Mouse (Mus musculus) testis, adult 2 months (tissue): ENCODE data around the gene Aff4. TPM values are rescaled to one million over a fixed set of nuclear protein-coding genes. Genes with fewer than 3 reads are reported as not detected.
A peak's percentile ranks its signal among the peaks of the same experiment; 100 is the strongest.

Experiments
- H3K27ac ChIP-seq: fragments of 200-500 bp; 2 replicates; pipeline ENCODE4 v1.5.1; 2012; ENCODE audit warnings: low read depth, low read length; ENCODE audit not compliant: control insufficient read depth, insufficient read depth
- H3K27me3 ChIP-seq: fragments of 200-500 bp; 2 replicates; pipeline ENCODE4 v1.6.1; 2012; ENCODE audit warnings: mild to moderate bottlenecking, low read length, moderate library complexity; ENCODE audit not compliant: control insufficient read depth, insufficient read depth
- H3K36me3 ChIP-seq: fragments of 200-500 bp; 2 replicates; pipeline ENCODE4 v1.6.1; 2012; ENCODE audit warnings: mild to moderate bottlenecking, low read length; ENCODE audit not compliant: control insufficient read depth, insufficient read depth
- H3K4me1 ChIP-seq: fragments of 200-500 bp; 2 replicates; pipeline ENCODE4 v1.6.1; 2012; ENCODE audit warnings: low read length; ENCODE audit not compliant: control insufficient read depth, insufficient read depth
- H3K4me3 ChIP-seq: fragments of 200-500 bp; 2 replicates; pipeline ENCODE4 v1.5.1; 2012; ENCODE audit warnings: low read depth, mild to moderate bottlenecking, low read length, moderate library complexity, mixed read lengths; ENCODE audit not compliant: control insufficient read depth
- CTCF ChIP-seq: fragments of 200-500 bp; IDR thresholded peaks from 2 replicates; pipeline ENCODE4 v1.5.1; 2012; ENCODE audit warnings: low read depth, mild to moderate bottlenecking, inconsistent platforms, low read length, moderate library complexity; ENCODE audit not compliant: control insufficient read depth, insufficient read depth, insufficient replicate concordance
- POLR2A ChIP-seq: fragments of 200-500 bp; IDR thresholded peaks from 2 replicates; pipeline ENCODE4 v1.6.1; 2012; ENCODE audit warnings: low read depth, mild to moderate bottlenecking, inconsistent platforms, low read length, moderate library complexity; ENCODE audit not compliant: control insufficient read depth
- polyA plus RNA-seq: library from polyadenylated mRNA; depleted of rRNA; stranded (reverse); fragments of >200 nt; gene quantifications from 2 replicates; pipeline ENCODE4 v1.2.3, GENCODE M21; 2012

Gene Aff4
- polyA plus RNA-seq, 1 experiment = 22.9 TPM

DNA sequence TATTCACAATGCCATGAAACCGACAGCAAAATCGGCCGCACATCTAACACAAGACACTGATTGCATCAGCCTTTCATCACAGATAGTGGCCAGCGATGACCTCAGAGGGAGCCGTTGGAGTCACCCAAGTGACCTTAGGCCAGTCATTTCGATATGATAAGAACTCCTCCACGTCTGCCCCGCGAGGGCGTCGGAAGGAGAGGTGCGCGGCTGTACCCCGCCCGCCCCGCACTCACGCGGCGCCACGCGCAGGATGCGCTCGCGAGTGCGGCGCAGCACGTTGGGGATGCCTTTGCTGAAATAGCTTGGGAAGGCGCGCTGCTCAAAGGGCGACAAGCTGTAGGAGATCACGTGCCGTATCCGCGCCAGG is 79.7 kb downstream of the Aff4 start:
- H3K36me3 ChIP-seq = no peaks in the 10 kb centered on the region
- no peaks in the 10 kb centered on the region for H3K27me3 ChIP-seq
- TF ChIP-seq POLR2A = no peak; the same call in 1 of the 2 replicates
- TF ChIP-seq CTCF = no peak
- peak overlapping the region; percentile 90 for H3K27ac ChIP-seq
- H3K4me3 ChIP-seq = peak overlapping the region; percentile 94
- peaks cover 7% of the 10 kb centered on the region for H3K4me1 ChIP-seq

DNA sequence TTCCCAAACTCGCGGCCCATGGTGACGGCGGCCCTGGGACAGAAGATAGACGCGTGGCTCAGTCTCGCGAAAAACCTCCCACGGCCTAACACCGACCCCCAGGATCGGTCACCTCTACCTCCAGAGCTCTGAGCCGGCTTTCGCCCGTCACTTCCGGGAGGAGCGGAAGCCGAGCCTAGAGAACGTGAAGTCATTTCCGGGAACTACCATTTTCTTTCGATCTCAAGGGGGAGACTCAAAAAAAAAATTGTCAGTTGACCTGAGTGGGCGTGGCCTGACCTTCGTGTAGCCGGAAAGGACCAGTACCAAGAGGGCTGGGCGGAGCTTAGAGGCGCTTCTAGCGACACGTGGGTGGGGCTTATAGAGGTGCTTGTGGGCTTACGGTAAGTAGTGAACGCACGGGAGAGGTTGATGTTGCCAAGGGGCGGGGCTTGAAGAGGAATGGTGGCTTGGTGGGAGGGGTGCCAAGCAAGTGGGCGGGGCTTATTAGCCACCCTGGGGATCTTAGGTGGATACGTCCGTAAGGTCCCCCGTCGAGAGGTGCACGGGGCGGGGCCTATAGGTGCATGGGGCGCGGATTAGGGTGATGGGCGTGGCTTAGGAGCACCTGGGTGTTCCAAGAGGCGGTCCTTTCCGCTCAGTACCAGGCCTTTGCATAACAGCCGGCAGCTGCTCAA is 80.2 kb downstream of the Aff4 start, which contains the start of the genes Uqcrq and Gdf9:
Gene Uqcrq (minus strand): TSS at position 162 of the 677 bp plus-strand sequence.
Gene Gdf9 (plus strand): TSS at position 354 of the 677 bp plus-strand sequence.
- Histone ChIP-seq H3K27me3 (no peaks in the 10 kb centered on the region), H3K27ac (peak within 1 kb of the TSS; percentile 91), H3K4me3 (peak within 1 kb of the TSS; percentile 94), H3K4me1 (peaks cover 7% of the 10 kb centered on the region), H3K36me3 (no peaks in the 10 kb centered on the region)
- TF ChIP-seq POLR2A (peak; percentile 66), CTCF (no peak)

DNA sequence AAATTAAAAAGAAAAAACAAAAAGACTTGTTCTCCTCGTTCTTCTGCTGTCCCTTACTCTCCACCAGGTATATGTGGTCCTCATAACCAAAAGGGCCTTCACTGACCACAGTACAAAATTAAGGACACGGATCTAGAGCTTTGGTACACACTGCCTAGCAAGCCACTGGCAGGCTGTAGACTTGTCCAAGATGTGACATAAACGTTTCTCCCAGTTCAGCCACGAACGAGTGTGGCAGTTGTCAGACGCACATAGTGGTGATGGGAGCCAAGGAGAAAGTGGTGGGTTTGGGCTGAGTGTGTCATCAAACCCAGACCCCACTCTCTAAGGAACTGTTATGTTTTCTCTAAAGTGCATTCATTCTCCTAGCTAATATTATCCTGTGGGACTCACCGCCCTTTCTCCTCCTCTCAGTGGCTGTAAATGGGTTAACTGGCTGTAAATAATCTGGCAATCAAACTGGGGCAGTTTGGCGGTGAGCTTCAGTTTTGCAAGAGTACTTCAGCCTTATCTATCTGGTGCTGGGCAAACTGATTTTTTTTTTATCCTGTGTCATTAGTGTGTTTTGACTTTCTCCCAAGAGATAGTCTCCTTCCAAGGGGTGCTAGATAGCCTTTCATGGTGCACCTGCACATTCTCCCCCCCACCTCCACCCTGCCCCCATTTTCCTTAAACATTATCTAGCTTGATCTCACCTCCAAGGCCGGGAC is 80.9 kb downstream of the Aff4 start:
- Histone ChIP-seq H3K4me1 (peaks cover 7% of the 10 kb centered on the region), H3K27me3 (no peaks in the 10 kb centered on the region), H3K27ac (peak overlapping the region; percentile 91), H3K36me3 (no peaks in the 10 kb centered on the region), H3K4me3 (peak overlapping the region; percentile 94)
- TF ChIP-seq POLR2A (no peak), CTCF (no peak)

DNA sequence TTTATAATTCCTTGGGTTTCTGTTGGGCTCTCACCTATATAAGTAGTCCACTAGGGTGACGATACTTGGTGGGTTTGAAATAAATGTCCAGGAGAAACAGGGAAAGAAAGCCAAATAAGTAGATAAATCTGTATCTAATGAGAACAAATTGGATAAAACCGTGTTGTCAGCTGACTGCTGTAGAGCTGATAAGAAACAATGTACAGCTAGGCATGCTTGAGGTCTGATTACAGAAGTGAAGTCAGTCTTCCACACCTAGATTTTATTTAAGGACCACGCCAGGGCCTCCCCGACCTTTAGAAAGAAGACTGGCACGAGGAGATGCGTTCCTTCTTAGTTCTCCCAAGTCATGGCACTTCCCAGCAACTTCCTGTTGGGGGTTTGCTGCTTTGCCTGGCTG is 82.4 kb downstream of the Aff4 start:
- no peak overlapping the region for H3K27ac ChIP-seq
- no peaks in the 10 kb centered on the region for H3K27me3 ChIP-seq
- H3K4me1 ChIP-seq = peaks cover 7% of the 10 kb centered on the region
- H3K4me3 ChIP-seq = no peak overlapping the region
- H3K36me3 ChIP-seq = no peaks in the 10 kb centered on the region
- TF ChIP-seq POLR2A = no peak

DNA sequence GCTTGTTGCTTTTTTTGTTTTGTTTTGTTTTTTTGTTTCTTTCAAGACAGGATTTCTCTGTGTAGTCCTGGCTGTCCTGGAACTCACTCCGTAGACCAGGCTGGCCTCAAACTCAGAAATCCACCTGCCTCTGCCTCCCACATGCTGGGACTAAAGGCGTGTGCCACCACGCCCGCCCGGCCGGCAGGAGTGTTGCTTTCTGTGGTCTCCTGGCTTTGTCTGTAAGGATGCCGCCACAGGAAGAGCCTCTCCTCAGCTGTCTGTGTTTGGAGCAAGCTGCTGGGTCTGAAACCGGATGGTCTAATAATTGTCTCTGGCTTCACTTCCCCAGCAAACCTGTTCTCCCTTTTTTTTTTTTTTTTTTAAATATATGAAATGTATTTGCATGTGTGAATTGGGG is 84.9 kb downstream of the Aff4 start:
- TF ChIP-seq POLR2A (no peak), CTCF (no peak)
- Histone ChIP-seq H3K4me1 (peaks cover 3% of the 10 kb centered on the region), H3K36me3 (no peaks in the 10 kb centered on the region), H3K27ac (no peak overlapping the region), H3K27me3 (no peaks in the 10 kb centered on the region), H3K4me3 (no peak overlapping the region)

DNA sequence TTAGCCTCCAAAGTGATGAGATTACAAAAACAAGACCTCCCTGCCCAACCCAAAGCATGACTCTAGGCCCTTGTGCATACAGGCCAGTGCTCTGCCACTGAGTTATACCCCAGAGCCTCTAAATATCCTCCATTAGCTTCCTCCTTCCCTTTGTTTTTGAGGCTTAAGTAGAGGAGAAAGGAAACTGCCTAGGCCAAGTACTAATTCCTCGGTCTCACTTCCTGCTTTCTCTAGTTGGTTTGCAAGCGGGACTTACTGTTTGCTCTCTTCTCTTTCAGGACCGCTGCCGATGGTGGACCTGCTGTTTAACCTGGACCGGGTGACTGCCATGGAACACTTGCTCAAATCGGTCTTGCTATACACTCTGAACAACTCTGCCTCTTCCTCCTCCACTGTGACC is 85.7 kb downstream of the Aff4 start:
- Histone ChIP-seq H3K36me3 (no peaks in the 10 kb centered on the region), H3K4me3 (no peak overlapping the region), H3K27me3 (no peaks in the 10 kb centered on the region), H3K27ac (no peak overlapping the region), H3K4me1 (peaks cover 2% of the 10 kb centered on the region)
- no peak for TF ChIP-seq POLR2A
- TF ChIP-seq CTCF = no peak

DNA sequence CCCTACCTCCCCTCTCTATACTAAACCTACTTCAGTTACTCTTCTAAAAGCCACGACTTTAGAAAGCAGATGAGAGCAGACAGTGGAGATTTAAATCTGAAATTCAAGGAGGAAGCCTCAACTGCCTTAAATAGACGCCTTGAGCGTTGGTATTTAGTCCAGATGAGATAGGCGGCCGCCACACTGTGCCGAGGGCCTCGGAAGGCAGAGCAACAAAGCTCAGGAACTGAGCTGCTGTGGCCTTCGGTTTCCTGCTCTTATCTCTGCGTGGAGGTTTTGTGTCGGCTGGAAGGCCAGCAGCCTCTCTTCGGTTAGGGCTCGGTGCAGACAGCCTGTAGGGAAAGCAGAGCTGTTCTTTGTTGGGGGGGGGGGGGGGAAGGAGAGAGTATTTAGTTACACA is 91.3 kb downstream of the Aff4 start:
- H3K27me3 ChIP-seq = no peaks in the 10 kb centered on the region
- H3K4me3 ChIP-seq = no peak overlapping the region
- TF ChIP-seq POLR2A (peak; percentile 41; the same call in 1 of the 2 replicates), CTCF (no peak)
- H3K36me3 ChIP-seq = no peaks in the 10 kb centered on the region
- H3K4me1 ChIP-seq = no peaks in the 10 kb centered on the region
- no peak overlapping the region for H3K27ac ChIP-seq
